Mouse (Mus musculus): ENCODE data around the gene Ddx19b. TPM values are rescaled to one million over a fixed set of nuclear protein-coding genes. Genes with fewer than 3 reads are reported as not detected.
"Not testable (repeated sequence)": the region's sequence is repeated elsewhere in the genome, so short reads cannot be mapped to it uniquely, and the experiment has no call there.

Gene Ddx19b
- polyA plus RNA-seq, 1 experiment from 2014 or later = 6.9 TPM

DNA sequence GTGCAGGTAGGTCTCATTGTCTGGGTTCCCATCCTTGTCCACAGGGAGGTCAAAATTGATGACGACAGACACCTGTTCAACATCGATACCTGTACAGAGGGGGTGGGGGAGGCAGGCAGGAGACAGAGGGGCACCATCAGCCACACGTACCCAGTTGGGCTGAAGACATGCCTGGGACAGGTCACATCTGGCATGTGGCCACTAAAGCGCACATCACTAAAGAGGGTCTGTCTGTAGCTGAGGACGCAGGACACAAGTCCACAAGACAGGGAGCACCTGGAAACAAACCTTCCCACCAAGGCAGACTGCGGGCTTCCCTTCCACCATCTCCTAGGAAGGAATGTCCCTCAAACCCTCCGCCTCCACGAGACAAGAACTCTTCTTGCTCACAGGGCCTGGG is 55.0 kb downstream of the Ddx19b start:
- H3K4me3 ChIP-seq; H3K9me3 ChIP-seq; H3K27ac ChIP-seq; H3K4me1 ChIP-seq; DNase-seq (ENCODE audit: low spot score); H3K27me3 ChIP-seq (ENCODE audit: insufficient read depth, poor library complexity, severe bottlenecking): not testable (repeated sequence)
- H3K36me3 ChIP-seq = peaks cover 74% of the 10 kb centered on the region
- WGBS = 91% methylated on average over 8 of the region's 8 CpGs

DNA sequence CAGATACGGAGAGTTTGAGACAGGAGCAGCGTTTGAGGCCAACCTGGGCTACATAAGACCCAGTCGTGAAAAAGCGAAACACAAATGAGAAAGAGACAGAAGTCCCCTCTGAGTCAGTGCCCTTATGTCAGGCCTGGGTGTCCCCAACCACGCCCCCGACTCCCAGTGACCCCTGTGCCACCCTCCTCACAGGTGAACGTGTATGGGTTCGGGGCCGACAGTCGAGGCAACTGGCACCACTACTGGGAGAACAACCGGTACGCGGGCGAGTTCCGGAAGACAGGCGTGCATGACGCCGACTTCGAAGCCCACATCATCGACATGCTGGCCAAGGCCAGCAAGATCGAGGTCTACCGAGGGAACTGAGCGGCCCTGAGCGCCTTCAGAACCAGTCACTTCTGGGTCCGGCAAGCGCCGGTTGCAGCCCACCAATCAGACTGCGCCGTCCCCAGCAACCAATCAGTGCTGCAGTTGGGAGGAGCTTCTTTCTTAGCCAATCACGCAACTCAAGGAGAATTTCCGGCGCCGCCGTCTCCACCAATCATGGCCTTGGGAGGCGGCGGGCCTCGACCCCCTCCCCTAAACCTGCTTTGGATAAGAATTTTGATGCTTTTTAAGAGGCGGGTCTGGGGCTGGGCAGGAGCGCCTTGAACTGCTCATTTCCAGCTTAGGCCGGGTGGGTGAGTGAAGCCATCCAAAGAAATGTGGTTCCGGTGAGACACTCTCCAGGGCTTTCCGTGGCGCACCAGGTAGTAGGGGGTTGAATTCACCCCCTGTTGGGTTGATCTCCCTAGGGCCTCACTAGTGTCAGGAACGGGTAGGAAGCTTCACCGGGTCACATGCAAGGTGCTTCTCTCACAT is 61.4 kb downstream of the Ddx19b start:
- Histone ChIP-seq H3K4me1 (peaks cover 25% of the 10 kb centered on the region), H3K27ac (peak overlapping the region; percentile 88), H3K9me3 (no peaks in the 10 kb centered on the region), H3K4me3 (peak overlapping the region; percentile 63), H3K27me3 (ENCODE audit: insufficient read depth, poor library complexity, severe bottlenecking) (no peaks in the 10 kb centered on the region), H3K36me3 (peaks cover 71% of the 10 kb centered on the region)
- WGBS = 6% methylated on average over 45 of the region's 45 CpGs
- DNase-seq (ENCODE audit: low spot score) = peak; percentile 96

DNA sequence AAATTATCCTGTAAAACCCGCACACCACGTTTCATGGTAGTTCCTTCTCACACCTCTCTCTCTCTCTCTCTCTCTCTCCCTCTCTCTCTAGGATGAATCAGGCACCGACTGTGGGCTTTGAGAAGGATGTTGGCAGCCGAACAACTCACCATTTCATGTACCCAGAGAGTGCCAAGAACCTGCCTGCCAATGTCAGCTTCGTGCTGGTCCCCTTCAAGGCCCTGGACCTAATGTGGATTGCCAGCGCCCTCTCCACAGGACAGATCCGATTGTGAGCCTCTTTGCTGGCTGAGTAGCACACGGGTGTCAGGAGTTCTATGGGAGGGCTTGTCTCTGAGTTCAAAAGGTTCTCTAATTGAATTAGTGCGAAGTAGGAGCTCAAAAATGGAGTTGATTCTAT is 64.2 kb downstream of the Ddx19b start:
- H3K4me1 ChIP-seq = peaks cover 30% of the 10 kb centered on the region
- no peak for DNase-seq (ENCODE audit: low spot score)
- no peaks in the 10 kb centered on the region for H3K9me3 ChIP-seq
- H3K27me3 ChIP-seq (ENCODE audit: insufficient read depth, poor library complexity, severe bottlenecking) = no peaks in the 10 kb centered on the region
- no peak overlapping the region for H3K27ac ChIP-seq
- WGBS = 84% methylated on average over 9 of the region's 9 CpGs
- peaks cover 66% of the 10 kb centered on the region for H3K36me3 ChIP-seq
- H3K4me3 ChIP-seq = no peak overlapping the region

GRCm38 (mm10) chr8:110966586-110966985 is 65.0 kb downstream of the Ddx19b start:
- Histone ChIP-seq H3K36me3 (peaks cover 70% of the 10 kb centered on the region), H3K4me3 (no peak overlapping the region), H3K27ac (peak overlapping the region; percentile 10; the same call in 1 of the 2 replicates), H3K9me3 (no peaks in the 10 kb centered on the region), H3K4me1 (peaks cover 30% of the 10 kb centered on the region), H3K27me3 (ENCODE audit: insufficient read depth, poor library complexity, severe bottlenecking) (no peaks in the 10 kb centered on the region)
- 80% methylated on average over 8 of the region's 8 CpGs for WGBS
- DNase-seq (ENCODE audit: low spot score) = no peak

- H3K27me3 ChIP-seq (ENCODE audit: insufficient read depth, poor library complexity, severe bottlenecking) = no peaks in the 10 kb centered on the region
- H3K27ac ChIP-seq = peak overlapping the region; percentile 62
- H3K36me3 ChIP-seq = peaks cover 66% of the 10 kb centered on the region
- H3K4me3 ChIP-seq = no peak overlapping the region
- 23% methylated on average over 7 of the region's 7 CpGs for WGBS
- H3K9me3 ChIP-seq = no peaks in the 10 kb centered on the region
- peak; percentile 92 for DNase-seq (ENCODE audit: low spot score)
- peaks cover 24% of the 10 kb centered on the region for H3K4me1 ChIP-seq
Measured at GRCm38 (mm10) chr8:110965594-110965993, 66.0 kb downstream of the Ddx19b start.

- Histone ChIP-seq H3K27ac (peak overlapping the region; percentile 62; the same call in 1 of the 2 replicates), H3K27me3 (ENCODE audit: insufficient read depth, poor library complexity, severe bottlenecking) (no peaks in the 10 kb centered on the region), H3K4me3 (no peak overlapping the region), H3K4me1 (peaks cover 17% of the 10 kb centered on the region), H3K9me3 (no peaks in the 10 kb centered on the region), H3K36me3 (peaks cover 74% of the 10 kb centered on the region)
- no peak for DNase-seq (ENCODE audit: low spot score)
- WGBS = 75% methylated on average over 7 of the region's 7 CpGs
Measured at GRCm38 (mm10) chr8:110964666-110965065, 66.9 kb downstream of the Ddx19b start.

DNA sequence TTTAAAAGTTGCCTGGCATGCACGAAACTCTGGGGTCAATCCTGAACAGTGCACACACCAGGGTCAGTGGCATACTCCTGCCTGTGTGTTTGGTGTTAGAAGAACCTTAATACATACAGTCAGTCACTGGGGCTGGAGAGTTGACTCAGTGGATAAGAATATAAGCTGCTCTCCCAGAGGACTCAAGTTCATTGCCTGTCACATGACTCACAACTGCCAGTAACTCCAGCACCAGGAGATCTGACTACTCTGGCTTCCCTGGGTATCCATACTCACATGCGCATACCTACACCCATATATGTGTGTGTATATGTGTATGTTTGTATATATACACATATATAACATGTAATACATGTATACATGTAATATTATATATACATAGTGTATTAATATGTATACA is 68.5 kb downstream of the Ddx19b start:
- 96% methylated on average over 2 of the region's 2 CpGs for WGBS
- no peak for DNase-seq (ENCODE audit: low spot score)
- Histone ChIP-seq H3K4me1 (peaks cover 19% of the 10 kb centered on the region), H3K9me3 (no peaks in the 10 kb centered on the region), H3K27me3 (ENCODE audit: insufficient read depth, poor library complexity, severe bottlenecking) (no peaks in the 10 kb centered on the region), H3K27ac (no peak overlapping the region), H3K36me3 (peaks cover 76% of the 10 kb centered on the region), H3K4me3 (no peak overlapping the region)

GRCm38 (mm10) chr8:110959906-110960305 is 71.6 kb downstream of the Ddx19b start:
- H3K4me1 ChIP-seq = peaks cover 13% of the 10 kb centered on the region
- H3K36me3 ChIP-seq = peaks cover 67% of the 10 kb centered on the region
- H3K9me3 ChIP-seq = no peaks in the 10 kb centered on the region
- DNase-seq (ENCODE audit: low spot score) = no peak
- 92% methylated on average over 6 of the region's 6 CpGs for WGBS
- H3K27me3 ChIP-seq (ENCODE audit: insufficient read depth, poor library complexity, severe bottlenecking) = no peaks in the 10 kb centered on the region
- no peak overlapping the region for H3K27ac ChIP-seq
- no peak overlapping the region for H3K4me3 ChIP-seq

DNA sequence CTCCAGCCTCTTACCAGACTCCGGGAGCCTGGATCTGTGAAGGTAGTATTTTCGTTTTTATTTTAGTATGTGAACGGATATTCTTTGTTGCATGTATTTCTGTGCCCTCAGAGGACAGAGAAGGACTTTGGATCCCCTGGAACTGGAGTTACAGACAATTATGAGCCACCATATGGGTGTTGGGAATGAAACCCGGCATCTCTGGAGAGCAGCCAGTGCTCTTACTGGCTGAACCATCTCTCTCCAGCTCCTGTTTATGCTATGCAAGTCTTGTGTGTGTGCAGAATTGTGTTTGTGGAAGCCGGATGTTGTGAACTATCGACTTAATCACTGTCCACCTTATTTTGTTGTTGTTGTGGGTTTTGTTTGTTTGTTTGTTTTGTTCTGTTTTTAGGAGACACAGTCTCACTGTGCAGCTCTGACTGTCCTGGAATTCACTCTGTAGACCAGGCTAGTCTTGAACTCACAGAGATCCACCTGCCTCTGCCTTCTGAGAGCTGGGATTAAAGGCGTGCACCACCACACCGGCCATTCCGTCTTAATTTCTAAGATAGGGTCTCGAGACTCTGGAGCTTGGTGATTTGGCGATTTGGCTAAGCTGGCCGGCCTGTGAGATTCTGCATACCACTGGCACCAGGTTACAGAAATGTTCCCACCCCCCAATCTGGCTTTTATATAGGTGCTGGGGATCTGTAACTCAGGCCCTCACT is 72.3 kb downstream of the Ddx19b start:
- Histone ChIP-seq H3K27ac (no peak overlapping the region), H3K36me3 (peaks cover 69% of the 10 kb centered on the region), H3K4me1 (peaks cover 14% of the 10 kb centered on the region), H3K9me3 (no peaks in the 10 kb centered on the region), H3K27me3 (ENCODE audit: insufficient read depth, poor library complexity, severe bottlenecking) (no peaks in the 10 kb centered on the region), H3K4me3 (no peak overlapping the region)
- no peak for DNase-seq (ENCODE audit: low spot score)
- WGBS = 94% methylated on average over 12 of the region's 12 CpGs

GRCm38 (mm10) chr8:110958553-110958952 is 73.0 kb downstream of the Ddx19b start:
- H3K27me3 ChIP-seq (ENCODE audit: insufficient read depth, poor library complexity, severe bottlenecking); H3K27ac ChIP-seq; H3K9me3 ChIP-seq; DNase-seq (ENCODE audit: low spot score); H3K4me3 ChIP-seq: not testable (repeated sequence)
- H3K4me1 ChIP-seq = peaks cover 14% of the 10 kb centered on the region
- H3K36me3 ChIP-seq = peaks cover 69% of the 10 kb centered on the region
- WGBS = 91% methylated on average over 7 of the region's 7 CpGs

GRCm38 (mm10) chr8:110958135-110958534 is 73.4 kb downstream of the Ddx19b start:
- peaks cover 68% of the 10 kb centered on the region for H3K36me3 ChIP-seq

DNA sequence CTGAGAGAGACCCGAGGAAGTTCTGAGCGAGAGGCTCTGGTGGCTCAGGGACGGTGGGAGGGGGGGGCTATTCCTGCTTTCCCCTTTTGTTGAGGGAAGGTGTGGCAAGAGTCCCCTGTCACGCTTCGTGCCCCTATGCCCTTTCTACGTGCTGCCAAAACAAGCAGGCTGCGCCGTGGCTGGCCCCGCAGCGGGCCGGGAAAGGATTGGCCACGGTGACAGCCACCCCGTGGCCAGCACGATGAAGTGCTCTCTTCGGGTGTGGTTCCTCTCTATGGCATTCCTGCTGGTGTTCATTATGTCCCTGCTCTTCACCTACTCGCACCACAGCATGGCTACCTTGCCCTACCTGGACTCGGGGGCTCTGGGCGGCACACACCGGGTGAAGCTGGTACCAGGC is 74.1 kb downstream of the Ddx19b start:
- Histone ChIP-seq H3K9me3 (no peaks in the 10 kb centered on the region), H3K4me1 (peaks cover 14% of the 10 kb centered on the region), H3K27me3 (ENCODE audit: insufficient read depth, poor library complexity, severe bottlenecking) (no peaks in the 10 kb centered on the region), H3K36me3 (peaks cover 65% of the 10 kb centered on the region), H3K27ac (0 out of 2 replicates have a peak overlapping the region, but pooled peaks have one; percentile 13), H3K4me3 (no peak overlapping the region)
- 85% methylated on average over 19 of the region's 19 CpGs for WGBS
- no peak for DNase-seq (ENCODE audit: low spot score)

More at GRCm38 (mm10) chr8:110958135-110958534, 73.4 kb downstream of the Ddx19b start:
- H3K4me3 ChIP-seq = no peak overlapping the region
- 86% methylated on average over 5 of the region's 5 CpGs for WGBS
- no peak for DNase-seq (ENCODE audit: low spot score)
- H3K27me3 ChIP-seq (ENCODE audit: insufficient read depth, poor library complexity, severe bottlenecking) = no peaks in the 10 kb centered on the region
- peaks cover 14% of the 10 kb centered on the region for H3K4me1 ChIP-seq
- no peak overlapping the region for H3K27ac ChIP-seq
- H3K9me3 ChIP-seq = no peaks in the 10 kb centered on the region

All from heart, embryonic 10.5 days (tissue).